Mouse (Mus musculus): ENCODE results near the gene 1700113H08Rik.

The 1700113H08Rik gene

GRCm38 (mm10) chr10:87211046-87211445 lies 153.2 kb downstream of the 1700113H08Rik start:
- no peak for DNase-seq (ENCODE audit: low read depth)

GRCm38 (mm10) chr10:87212854-87213253 lies 155.0 kb downstream of the 1700113H08Rik start:
- DNase-seq (ENCODE audit: low read depth), result no peak

GRCm38 (mm10) chr10:87230071-87230910 lies 172.4 kb downstream of the 1700113H08Rik start:
- DNase-seq (ENCODE audit: low read depth), result no peak

- DNase-seq (ENCODE audit: low read depth), result no peak
Observed at GRCm38 (mm10) chr10:87239332-87240008, 181.6 kb downstream of the 1700113H08Rik start.

- DNase-seq (ENCODE audit: low read depth), result no peak
Observed at GRCm38 (mm10) chr10:87271724-87272123, 213.9 kb downstream of the 1700113H08Rik start.

GRCm38 (mm10) chr10:87272133-87272622 lies 214.3 kb downstream of the 1700113H08Rik start:
- DNase-seq (ENCODE audit: low read depth), result no peak

GRCm38 (mm10) chr10:87275075-87275474 lies 217.2 kb downstream of the 1700113H08Rik start:
- no peak for DNase-seq (ENCODE audit: low read depth)
